Mouse (Mus musculus) left cerebral cortex, postnatal 36 days (tissue): ENCODE data around the gene Rasa3. TPM values are rescaled to one million over a fixed set of nuclear protein-coding genes. Genes with fewer than 3 reads are reported as not detected.

Source experiments
- DNase-seq, 2 experiments: peaks; one replicate each; pipeline ENCODE4 v3.0.0; 2021 to 2022; ENCODE audit warnings: low spot score in 2 of 2, mixed read lengths in 1 of 2
- intact Hi-C: fragments of 180-260 bp; cut with DNase I; formaldehyde crosslinking; loops from one replicate; pipeline ENCODE4 v1.15.1; 2025
- total RNA-seq, 2 experiments: library from RNA; stranded (reverse); gene quantifications; 2 replicates each; pipeline ENCODE4 v1.2.3; 2021

The Rasa3 gene
- total RNA-seq, 2 experiments from 2014 or later, result 57.0 to 62.5 TPM

DNA sequence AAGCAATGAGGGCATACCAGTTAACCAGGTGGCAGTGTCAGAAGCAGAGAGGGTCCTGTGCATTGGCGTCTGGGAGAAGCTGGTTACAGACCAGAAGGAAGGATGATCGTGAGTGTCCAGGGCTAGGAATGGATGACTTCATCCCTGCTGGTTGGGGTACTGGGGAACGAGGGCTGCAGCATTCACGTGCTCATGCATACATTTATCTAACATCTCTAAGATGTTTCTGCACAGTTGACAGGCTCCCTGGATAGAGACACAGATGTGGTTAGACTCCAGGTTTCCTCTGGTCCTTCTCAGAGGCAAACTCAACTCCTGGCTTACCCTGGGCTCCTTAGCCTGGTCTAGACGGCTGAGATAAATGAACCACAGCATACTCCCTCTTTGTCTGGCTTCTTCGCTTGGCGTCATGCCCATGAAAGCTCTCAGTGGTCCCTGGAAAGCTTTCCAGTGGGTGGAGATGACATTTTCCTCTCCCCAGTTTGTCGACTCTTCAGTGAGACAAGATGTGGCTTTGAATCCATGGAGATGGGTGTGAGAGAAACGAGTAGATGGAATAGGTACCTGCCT lies 145.7 kb downstream of the Rasa3 start:
- intact Hi-C loops, result no loop called here
- DNase-seq, result no peak

DNA sequence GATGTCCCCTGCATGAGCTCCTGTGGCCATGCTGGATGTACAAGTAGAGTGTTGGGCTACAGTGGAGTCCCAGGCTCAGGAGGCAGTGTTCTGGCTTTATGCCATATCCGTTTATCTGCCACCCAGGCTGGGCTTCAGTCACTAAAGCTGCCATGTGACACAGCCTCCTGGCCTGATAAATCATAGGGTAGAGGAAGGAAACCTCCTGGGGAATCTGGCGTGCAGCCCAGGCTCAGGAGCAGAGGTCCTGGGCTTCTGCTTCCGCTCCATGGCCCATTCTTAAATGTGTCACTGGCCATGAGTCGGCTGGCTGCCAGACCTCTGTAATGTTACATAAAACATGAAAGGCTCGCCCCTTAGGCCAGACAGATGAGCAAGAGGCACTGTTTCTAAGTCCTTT lies 146.5 kb downstream of the Rasa3 start:
- intact Hi-C loops, result no loop called here
- DNase-seq, result peak; percentile 47 to 49

- intact Hi-C loops, result no loop called here
- DNase-seq, result no peak
These were observed 147.0 kb downstream of the Rasa3 start for GRCm38 (mm10) chr8:13530401-13530800.

DNA sequence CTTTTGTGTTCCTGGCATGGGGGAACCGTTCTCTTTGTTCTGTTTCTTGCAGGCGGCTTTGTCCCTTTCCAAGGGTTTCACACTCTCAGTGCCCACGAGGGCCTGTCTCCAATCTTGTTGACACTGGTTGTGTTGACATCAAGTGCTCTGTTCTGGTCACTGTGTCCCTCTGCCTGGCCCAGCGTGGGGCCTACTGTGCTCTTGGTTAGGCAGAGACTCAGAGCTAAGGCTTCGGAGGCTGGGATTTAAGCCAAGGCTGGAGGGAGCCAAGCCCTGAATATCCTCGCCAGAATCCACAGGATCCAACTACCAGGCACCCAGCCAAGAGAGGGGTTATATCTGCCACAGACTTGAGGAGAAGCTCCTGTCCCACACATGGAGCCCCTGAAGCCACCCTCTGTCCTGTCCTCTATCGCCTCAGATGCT lies 147.5 kb downstream of the Rasa3 start:
- intact Hi-C loops, result no loop called here
- peak; percentile 39 to 54 for DNase-seq

GRCm38 (mm10) chr8:13529011-13529840 lies 148.2 kb downstream of the Rasa3 start:
- no peak for DNase-seq
- intact Hi-C loops, result no loop called here

DNA sequence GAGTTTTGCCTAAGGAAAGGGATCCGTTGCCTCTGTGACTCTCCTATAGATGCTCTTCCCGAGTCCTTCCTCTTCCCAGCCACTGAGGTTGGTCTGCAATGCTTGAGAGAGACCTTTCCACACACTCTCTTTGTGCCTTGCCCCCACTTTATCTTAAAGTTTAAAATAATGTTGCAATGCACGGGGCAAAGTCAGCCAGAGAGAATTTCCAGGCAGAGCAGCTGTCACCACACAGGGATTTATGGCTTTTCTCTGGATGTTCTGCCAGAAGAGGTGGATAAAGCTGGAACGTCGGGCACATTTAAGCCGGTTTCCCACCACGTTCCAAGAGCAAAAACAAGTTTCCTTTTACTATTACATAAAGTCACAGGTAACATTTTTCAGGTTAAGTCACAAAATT lies 156.0 kb downstream of the Rasa3 start:
- intact Hi-C loops, result no loop called here
- DNase-seq, result no peak

- no peak for DNase-seq
- intact Hi-C loops, result no loop called here
These were observed 157.1 kb downstream of the Rasa3 start for GRCm38 (mm10) chr8:13520349-13520748.

- intact Hi-C loops, result no loop called here
- peak; percentile 35 to 47 for DNase-seq
These were observed 157.9 kb downstream of the Rasa3 start for GRCm38 (mm10) chr8:13519503-13519902.

GRCm38 (mm10) chr8:13517284-13517781 lies 160.1 kb downstream of the Rasa3 start:
- intact Hi-C loops, result no loop called here

More at GRCm38 (mm10) chr8:13517284-13517781, 160.1 kb downstream of the Rasa3 start:
- DNase-seq, result no peak

Other genes with a start within 250 kb of the Rasa3 start
- 1 to 10 TPM; 4.7 to 5.4 TPM for gene Tmem255b, start 242.4 kb downstream of the Rasa3 start, total RNA-seq
- gene Gas6, start 183.1 kb downstream of the Rasa3 start, total RNA-seq, result 100 to 1,000 TPM in 1 of 2 experiments, 10 to 100 TPM in 1; 98.8 to 117 TPM
- gene 1700029H14Rik, start 115.1 kb downstream of the Rasa3 start, total RNA-seq, result not detected
- gene Cfap97d2, start 28.3 kb upstream of the Rasa3 start, total RNA-seq, result 1 to 10 TPM in 1 of 2 experiments, under 1 TPM in 1; 0.84 to 1.5 TPM
- 10 to 100 TPM; 48.7 to 49.5 TPM for gene Cdc16, start 80.1 kb upstream of the Rasa3 start, total RNA-seq
- gene Upf3a, start 108.0 kb upstream of the Rasa3 start, total RNA-seq, result 10 to 100 TPM; 35.6 TPM
- gene AF366264, start 160.8 kb upstream of the Rasa3 start, total RNA-seq, result not detected
- 10 to 100 TPM; 27.4 to 29.7 TPM for gene Champ1, start 192.0 kb upstream of the Rasa3 start, total RNA-seq
- gene Coprs, start 212.7 kb upstream of the Rasa3 start, total RNA-seq, result 10 to 100 TPM; 32.6 to 35.6 TPM